9 mouse cellular contexts compared by ENCODE assay signal in genomic region chr14:19986614-19987357, GRCm38 (mm10). TPM values are rescaled to one million over a fixed set of nuclear protein-coding genes. Genes with fewer than 3 reads are reported as not detected.
A peak's percentile ranks its signal among the peaks of the same experiment; 100 is the strongest.
DNase-seq lines count a peak whose midpoint lies in the region; ATAC-seq and TF ChIP-seq lines count a peak whose summit lies in the region.
"Had no signal": no experiment of that assay in that cellular context is flagged by ENCODE, and none has a peak within 500 bp of the region (broad histone marks: within the 10 kb centered on the region; RNA-seq: fewer than 3 reads in every experiment).

No protein-coding gene starts in this region.

- peaks cover 9 to 24% of the 10 kb centered on the region in 2 experiments; a peak in 3 of 4 replicates for H3K4me1 ChIP-seq in CH12.LX (ENCODE audit: control insufficient read depth in 1 of 2, insufficient read depth in 2 of 2)
- peaks cover 43% of the 10 kb centered on the region for H3K4me1 ChIP-seq in forebrain, embryonic 13.5 days
- H3K4me1 ChIP-seq in liver, embryonic 15.5 days (replicated peaks), result no peaks in the 10 kb centered on the region; the same call in none of the 2 replicates
- H3K4me1 ChIP-seq in neural tube, embryonic 11.5 days (ENCODE audit: control insufficient read depth, insufficient read depth, low read length), result peaks cover 20% of the 10 kb centered on the region

- 0 out of 2 replicates have a peak, but pooled peaks have one; percentile 53 for TF ChIP-seq EP300 in CH12.LX (IDR thresholded peaks at IDR 0.05; ENCODE audit: low read length)

- dilution Hi-C loops in CH12.LX (cut with MboI; ENCODE audit: extremely low pct_ligation_motif_present, extremely low pct_unique_long_range_greater_than_20kb, low sequenced_read_pairs), result no loop called here

- H3K27me3 ChIP-seq in CH12.LX (replicated peaks), result no peaks in the 10 kb centered on the region
- no peaks in the 10 kb centered on the region for H3K27me3 ChIP-seq in forebrain, embryonic 13.5 days
- peaks cover 32% of the 10 kb centered on the region for H3K27me3 ChIP-seq in liver, embryonic 15.5 days
- no peaks in the 10 kb centered on the region for H3K27me3 ChIP-seq in neural tube, embryonic 11.5 days (ENCODE audit: control insufficient read depth, insufficient read depth, low read length)

- peak overlapping the region; percentile 57 for H3K9ac ChIP-seq in CH12.LX (ENCODE audit: insufficient read depth, low read depth)
- H3K9ac ChIP-seq in forebrain, embryonic 13.5 days, result peak overlapping the region; percentile 72
- H3K9ac ChIP-seq in liver, embryonic 15.5 days, result no peak overlapping the region
- H3K9ac ChIP-seq in neural tube, embryonic 11.5 days (ENCODE audit: low read length), result peak overlapping the region; percentile 69

- intact Hi-C loops in heart, postnatal 10 days (cut with DNase I), result loop anchor here (1.0 kb wide), 1 partner anchor 11 kb away; no protein-coding TSS in a partner anchor

- peak overlapping the region; percentile 96 for H3K27ac ChIP-seq in CH12.LX (ENCODE audit: insufficient read depth, low read depth)
- H3K27ac ChIP-seq in forebrain, embryonic 13.5 days, result peak overlapping the region; percentile 100
- peak overlapping the region; percentile 59; the same call in 1 of the 2 replicates for H3K27ac ChIP-seq in liver, embryonic 15.5 days (replicated peaks)
- peak overlapping the region; percentile 98 for H3K27ac ChIP-seq in neural tube, embryonic 11.5 days (ENCODE audit: low read depth, low read length)

- DNase-seq in CH12.LX (ENCODE audit: extremely low read depth), result peak; percentile 97
- peak; percentile 94 for DNase-seq in brain, embryonic 18.5 days (ENCODE audit: low read depth, low spot score)
- peak; percentile 81 to 85 for DNase-seq in heart, postnatal 10 days
- DNase-seq in kidney, postnatal 25 days, result peak; percentile 73 to 80
- DNase-seq in neural tube, embryonic 11.5 days (ENCODE audit: low spot score), result peak; percentile 92
- DNase-seq in testis, postnatal 14 days (ENCODE audit: low spot score), result peak; percentile 31

- no peaks in the 10 kb centered on the region for H3K9me3 ChIP-seq in CH12.LX (replicated peaks; ENCODE audit: low read length)
- no peaks in the 10 kb centered on the region for H3K9me3 ChIP-seq in forebrain, embryonic 13.5 days (replicated peaks)
- no peaks in the 10 kb centered on the region for H3K9me3 ChIP-seq in liver, embryonic 15.5 days (replicated peaks)
- no peaks in the 10 kb centered on the region for H3K9me3 ChIP-seq in neural tube, embryonic 11.5 days (ENCODE audit: control insufficient read depth, low read length)

- no peak for TF ChIP-seq RAD21 in CH12.LX (IDR thresholded peaks at IDR 0.05; ENCODE audit: low read depth, low read length)

- H3K79me2 ChIP-seq in CH12.LX (replicated peaks; ENCODE audit: control insufficient read depth, extremely low read depth, insufficient read depth, poor library complexity, severe bottlenecking), result no peaks in the 10 kb centered on the region

- H3K36me3 ChIP-seq in CH12.LX (replicated peaks in 1 of 2; ENCODE audit: control insufficient read depth in 1 of 2, insufficient read depth in 1 of 2, low read length in 1 of 2), result no peaks in the 10 kb centered on the region
- H3K36me3 ChIP-seq in forebrain, embryonic 13.5 days (ENCODE audit: poor library complexity, severe bottlenecking), result no peaks in the 10 kb centered on the region
- no peaks in the 10 kb centered on the region for H3K36me3 ChIP-seq in liver, embryonic 15.5 days (replicated peaks)
- no peaks in the 10 kb centered on the region for H3K36me3 ChIP-seq in neural tube, embryonic 11.5 days (ENCODE audit: control insufficient read depth, insufficient read depth, low read length)

- ATAC-seq in forebrain, embryonic 13.5 days, result peak; percentile 94
- 0 out of 2 replicates have a peak, but pooled peaks have one; percentile 28 for ATAC-seq in liver, embryonic 15.5 days (ENCODE audit: insufficient read depth)
- ATAC-seq in neural tube, embryonic 11.5 days (ENCODE audit: insufficient read depth, low FRiP score, low TSS enrichment), result peak; percentile 86

- in situ Hi-C loops in CH12.LX (cut with MboI; ENCODE audit: low pct_ligation_motif_present, low pct_unique_long_range_greater_than_20kb, low sequenced_read_pairs), result no loop called here

- WGBS in forebrain, embryonic 13.5 days, result under 1% methylated on average over 13 of the region's 13 CpGs
- 5% methylated on average over 13 of the region's 13 CpGs for WGBS in liver, embryonic 15.5 days (ENCODE audit: insufficient replicate concordance)
- 2% methylated on average over 13 of the region's 13 CpGs for WGBS in neural tube, embryonic 11.5 days

- no peak for TF ChIP-seq CTCF in CH12.LX (conservative IDR thresholded peaks at IDR 0.05 in 1 of 2, IDR thresholded peaks at IDR 0.05 in 1 of 2; ENCODE audit: low read depth in 2 of 2, low read length in 2 of 2)

- peak overlapping the region; percentile 42 to 56 (median 52) for H3K4me3 ChIP-seq in CH12.LX (replicated peaks in 1 of 3; ENCODE audit: low read depth in 2 of 3, low read length in 2 of 3, poor library complexity in 1 of 3)
- H3K4me3 ChIP-seq in forebrain, embryonic 13.5 days, result peak overlapping the region; percentile 34
- H3K4me3 ChIP-seq in liver, embryonic 15.5 days (replicated peaks), result no peak overlapping the region
- 0 out of 2 replicates have a peak overlapping the region, but pooled peaks have one; percentile 3 for H3K4me3 ChIP-seq in neural tube, embryonic 11.5 days (ENCODE audit: low read depth, low read length)
- H3K4me3 ChIP-seq: erythroblast, embryonic 14.5 days had no signal

- peak overlapping the region; percentile 79 for H3K4me2 ChIP-seq in CH12.LX (ENCODE audit: insufficient read depth, low read depth, poor library complexity, severe bottlenecking)
- H3K4me2 ChIP-seq in forebrain, embryonic 13.5 days, result peak overlapping the region; percentile 64
- peak overlapping the region; percentile 29; the same call in 1 of the 2 replicates for H3K4me2 ChIP-seq in liver, embryonic 15.5 days
- peak overlapping the region; percentile 42 for H3K4me2 ChIP-seq in neural tube, embryonic 11.5 days (ENCODE audit: low read depth)

- peak; percentile 48 for TF ChIP-seq POLR2A in CH12.LX (IDR thresholded peaks at IDR 0.05; ENCODE audit: low read depth, low read length)

TF ChIP-seq in CH12.LX, 34 proteins besides CTCF, POLR2A, EP300 and RAD21:
- TF ChIP-seq CHD1 (IDR thresholded peaks at IDR 0.05; ENCODE audit: low read depth, low read length), result no peak
- peak; percentile 38 for TF ChIP-seq MYC (IDR thresholded peaks at IDR 0.05; ENCODE audit: low read depth, low read length)
- TF ChIP-seq NELFE (IDR thresholded peaks at IDR 0.05; ENCODE audit: low read depth, low read length), result 0 out of 2 replicates have a peak, but pooled peaks have one; percentile 24
- TF ChIP-seq HCFC1 (IDR thresholded peaks at IDR 0.05; ENCODE audit: low read depth, low read length), result peak; percentile 53; the same call in 1 of the 2 replicates
- no peak; the same call in 1 of the 2 replicates for TF ChIP-seq TBP (conservative IDR thresholded peaks at IDR 0.05; ENCODE audit: low read depth, low read length)
- peak; percentile 57 for TF ChIP-seq ELF1 (IDR thresholded peaks at IDR 0.05; ENCODE audit: low read depth, low read length)
- peak; percentile 73 for TF ChIP-seq MXI1 (IDR thresholded peaks at IDR 0.05; ENCODE audit: low read depth, low read length)
- peak; percentile 50; the same call in 1 of the 2 replicates for TF ChIP-seq SIN3A (IDR thresholded peaks at IDR 0.05; ENCODE audit: low read length)
- peak; percentile 85 for TF ChIP-seq CHD2 (IDR thresholded peaks at IDR 0.05; ENCODE audit: low read length)
- TF ChIP-seq POLR2AphosphoS2 (IDR thresholded peaks at IDR 0.05; ENCODE audit: low read depth, low read length), result no peak
- peak; percentile 79 for TF ChIP-seq TCF12 (IDR thresholded peaks at IDR 0.05; ENCODE audit: low read depth, low read length)
- TF ChIP-seq BHLHE40 (IDR thresholded peaks at IDR 0.05; ENCODE audit: low read depth, low read length), result peak; percentile 80
- TF ChIP-seq SMC3 (IDR thresholded peaks at IDR 0.05; ENCODE audit: low read depth, low read length), result 0 out of 2 replicates have a peak, but pooled peaks have one; percentile 16
- peak; percentile 76 for TF ChIP-seq MAX (IDR thresholded peaks at IDR 0.05; ENCODE audit: low read length)

RNA-seq across cellular contexts. Expression of gene Gng2, which starts 9.4 kb away (rescaled TPM):
- total RNA-seq in CH12.LX (2012; rRNA removed) (62.9 and 63.4 TPM in 2 replicates), CH12.LX (2014; rRNA removed) (61.8 and 67.7 TPM in 2 replicates)
- 52.1 and 70.0 TPM in 2 replicates for polyA plus RNA-seq in CH12.LX (2012; ENCODE audit: insufficient read length, low read depth)
- 304 and 326 TPM in 2 replicates for polyA plus RNA-seq in forebrain, embryonic 13.5 days (2015; fragmentation: Nextera tagmentation; extraction: Ambion mirVana)
- 10 to 100 TPM; 20.7 to 30.5 TPM for total RNA-seq in heart, postnatal 10 days (2021)
- polyA plus RNA-seq in liver, embryonic 15.5 days (2015; fragmentation: Nextera tagmentation; extraction: Ambion mirVana), result 8.1 and 9.8 TPM in 2 replicates
- 161 and 175 TPM in 2 replicates for polyA plus RNA-seq in neural tube, embryonic 11.5 days (2014; fragmentation: Nextera tagmentation; extraction: Ambion mirVana)
- polyA plus RNA-seq: erythroblast, embryonic 14.5 days had no signal

Comparison
In these comparisons a context has a peak if more than half of its experiments do, and no peak if none do; other contexts are left out.
1. DNase-seq: peak in every context shown above with its lines; median percentile 97 in CH12.LX; 94 in brain, embryonic 18.5 days; 92 in neural tube, embryonic 11.5 days; 83 in heart, postnatal 10 days; 76 in kidney, postnatal 25 days; 31 in testis, postnatal 14 days.
2. H3K4me2 ChIP-seq: peak in every context shown above with its lines; median percentile 79 in CH12.LX; 64 in forebrain, embryonic 13.5 days; 42 in neural tube, embryonic 11.5 days; 29 in liver, embryonic 15.5 days.
3. ATAC-seq: peak in every context shown above with its lines; median percentile 94 in forebrain, embryonic 13.5 days; 86 in neural tube, embryonic 11.5 days; 28 in liver, embryonic 15.5 days.